Mouse (Mus musculus): ENCODE data around the gene Cdk6.

- TF ChIP-seq CTCF (IDR thresholded peaks at IDR 0.05; ENCODE audit: extremely low read depth, insufficient read depth, low read length) (no peak), POLR2A (IDR thresholded peaks at IDR 0.05; ENCODE audit: extremely low read depth, insufficient read depth, low read length) (no peak)
These were observed 64.2 kb downstream of the Cdk6 start for GRCm38 (mm10) chr5:3405503-3405902.

Measured in cortical plate, adult 2 months (tissue).